Mouse (Mus musculus): ENCODE results near the gene Ascc1. TPM values are rescaled to one million over a fixed set of nuclear protein-coding genes. Genes with fewer than 3 reads are reported as not detected.

Ascc1 gene
- total RNA-seq, 2 experiments from 2014 or later: 18.4 to 19.1 TPM

DNA sequence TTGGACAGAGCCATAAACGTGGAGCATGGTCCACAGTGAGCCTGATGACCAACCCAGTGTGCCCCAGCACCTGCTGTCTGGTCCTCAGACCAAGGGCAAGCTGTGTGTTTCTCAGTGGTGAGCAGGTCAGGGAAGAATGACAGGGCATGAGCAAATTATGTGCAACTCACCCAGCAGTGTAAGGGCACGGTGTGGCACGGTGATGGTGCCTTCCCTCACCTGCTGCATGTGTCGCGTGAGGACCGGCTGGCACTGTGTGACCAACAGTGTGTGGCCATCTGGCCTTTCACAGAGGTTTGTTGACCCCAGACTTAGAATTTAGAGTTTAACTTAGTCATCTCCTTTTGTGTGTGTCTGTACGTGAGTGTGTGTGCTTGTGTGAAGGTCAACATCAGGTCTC is 74.6 kb downstream of the Ascc1 start:
- no peak for DNase-seq (ENCODE audit: low spot score in 2 of 2)

- DNase-seq (ENCODE audit: low spot score in 2 of 2): no peak
Observed at GRCm38 (mm10) chr10:60077736-60078560, 75.3 kb downstream of the Ascc1 start.

DNA sequence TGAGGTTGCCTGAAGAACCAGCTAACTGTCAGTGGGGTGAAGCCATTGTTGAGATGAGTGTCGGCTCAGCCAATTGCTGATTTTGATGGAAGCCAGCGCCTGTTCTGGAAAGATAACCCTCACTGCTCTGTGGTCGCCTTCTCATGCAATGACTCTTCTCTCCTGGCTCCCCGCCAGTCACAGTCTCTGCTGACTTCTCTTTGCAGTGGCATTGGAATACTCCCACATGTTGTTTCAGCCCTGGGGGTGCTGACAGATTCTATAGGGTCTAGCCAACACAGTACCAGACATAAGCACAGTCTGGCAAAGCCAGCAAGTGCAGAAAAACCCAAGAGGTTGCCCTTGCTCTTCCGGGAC is 75.9 kb downstream of the Ascc1 start:
- DNase-seq (ENCODE audit: low spot score in 2 of 2): peak in 1 of 2 experiments; percentile 40

GRCm38 (mm10) chr10:60080171-60080570 is 77.6 kb downstream of the Ascc1 start:
- no peak for DNase-seq (ENCODE audit: low spot score in 2 of 2)

DNA sequence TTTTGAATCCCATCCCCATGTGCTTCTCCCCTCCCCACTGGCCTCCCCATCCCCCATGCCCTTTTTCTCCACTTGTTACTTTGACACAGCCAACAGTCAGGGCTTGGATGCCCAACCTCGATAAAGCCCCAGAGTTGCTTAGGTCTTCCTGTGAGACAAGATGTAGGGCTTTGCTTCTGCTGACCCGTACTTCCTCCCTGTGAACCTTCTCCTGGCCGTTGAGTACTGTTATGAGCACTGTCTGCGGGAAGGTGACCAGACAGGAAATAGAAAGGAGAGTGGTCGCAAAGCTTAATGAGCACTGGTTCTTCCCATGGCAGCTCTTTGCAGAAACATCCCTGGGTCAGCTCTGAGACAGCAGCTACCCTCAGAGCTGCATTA is 78.0 kb downstream of the Ascc1 start:
- no peak for DNase-seq (ENCODE audit: low spot score in 2 of 2)

- DNase-seq (ENCODE audit: low spot score in 2 of 2): no peak
Observed at GRCm38 (mm10) chr10:60080982-60081825, 78.6 kb downstream of the Ascc1 start.

- peak in 1 of 2 experiments; percentile 34 for DNase-seq (ENCODE audit: low spot score in 2 of 2)
Observed at GRCm38 (mm10) chr10:60081905-60082304, 79.3 kb downstream of the Ascc1 start.

DNA sequence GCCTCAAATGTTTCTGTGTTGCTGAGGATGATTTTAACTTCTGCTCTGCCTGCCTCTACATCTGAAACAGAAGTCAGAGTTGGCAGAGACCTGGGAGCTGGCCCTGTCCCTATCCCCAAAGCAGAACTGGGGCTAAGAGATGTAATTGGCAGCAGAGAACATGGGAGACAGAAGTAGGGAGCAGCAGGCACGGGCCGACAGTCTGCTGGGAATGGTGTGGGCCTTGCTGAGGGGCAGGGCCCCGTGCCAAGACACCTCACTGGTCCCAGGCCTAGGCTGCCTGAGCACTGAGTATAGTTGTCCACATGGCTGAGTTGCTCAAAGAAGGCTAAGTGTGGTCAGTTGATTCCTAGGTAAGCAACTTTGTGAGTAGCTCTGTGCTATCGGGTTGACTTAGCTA is 81.5 kb downstream of the Ascc1 start:
- peak; percentile 53 to 76 for DNase-seq (ENCODE audit: low spot score in 2 of 2)

DNA sequence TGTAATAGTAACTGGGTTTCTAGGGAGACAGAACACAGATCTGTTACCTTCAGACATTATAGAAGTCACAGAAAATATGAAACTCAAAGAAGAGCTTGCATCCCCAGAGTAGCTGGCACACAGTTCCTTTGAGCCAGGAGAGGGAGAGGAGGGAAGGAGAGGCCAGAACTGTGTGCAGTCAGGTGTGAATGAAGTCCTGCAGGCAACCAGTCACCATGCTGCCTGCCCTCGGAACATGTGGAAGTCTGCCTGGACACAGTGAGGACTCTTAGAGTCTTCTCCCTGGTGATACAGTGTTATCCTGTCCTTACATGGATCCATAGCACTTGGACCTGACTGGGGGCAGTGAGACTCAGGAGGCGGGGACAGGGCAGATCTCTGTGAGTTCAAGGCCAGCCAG is 89.7 kb downstream of the Ascc1 start:
- DNase-seq (ENCODE audit: low spot score in 2 of 2): no peak

GRCm38 (mm10) chr10:60093751-60094150 is 91.1 kb downstream of the Ascc1 start:
- no peak for DNase-seq (ENCODE audit: low spot score in 2 of 2)

DNA sequence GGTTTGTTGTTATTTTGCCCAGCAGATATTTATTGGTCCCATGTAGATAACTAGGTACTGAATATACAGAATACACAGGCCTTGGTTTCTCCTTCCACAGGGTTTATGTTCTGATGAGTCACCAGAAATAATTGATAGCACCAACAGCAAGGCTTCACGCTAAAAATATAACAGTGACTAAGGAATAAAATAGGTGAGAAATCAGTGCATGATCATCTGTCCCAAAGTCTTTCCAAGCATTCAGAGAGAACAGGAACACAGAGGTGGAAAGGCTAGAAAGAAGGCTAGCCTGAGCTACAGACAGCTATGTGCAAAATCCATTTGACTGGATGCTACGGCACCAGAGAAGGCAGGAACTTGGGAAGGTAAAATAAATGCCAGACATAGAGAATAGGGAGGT is 93.0 kb downstream of the Ascc1 start:
- DNase-seq (ENCODE audit: low spot score in 2 of 2): no peak

GRCm38 (mm10) chr10:60096302-60096701 is 93.7 kb downstream of the Ascc1 start:
- DNase-seq (ENCODE audit: low spot score in 2 of 2): no peak

DNA sequence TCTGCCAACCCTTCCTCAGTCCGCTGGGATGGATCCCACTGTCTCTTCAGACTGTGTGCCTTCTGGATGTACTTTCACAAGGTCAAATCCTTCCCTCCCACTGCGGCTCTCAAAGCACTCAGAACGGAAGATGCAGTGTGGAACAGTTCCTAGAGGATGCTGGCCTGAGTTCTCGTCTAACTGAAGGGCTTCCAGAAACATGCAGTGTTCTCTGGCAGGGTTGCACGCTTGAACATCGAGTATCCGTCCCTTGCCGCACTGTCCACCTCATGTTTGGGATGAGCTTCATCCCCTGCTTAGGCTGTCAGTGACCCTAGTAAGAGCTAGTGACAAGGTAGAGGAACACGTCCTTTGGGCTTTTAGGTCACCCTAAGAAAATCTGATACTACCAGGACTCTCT is 94.5 kb downstream of the Ascc1 start:
- DNase-seq (ENCODE audit: low spot score in 2 of 2): no peak

- no peak for DNase-seq (ENCODE audit: low spot score in 2 of 2)
Observed at GRCm38 (mm10) chr10:60097774-60098173, 95.2 kb downstream of the Ascc1 start.

DNA sequence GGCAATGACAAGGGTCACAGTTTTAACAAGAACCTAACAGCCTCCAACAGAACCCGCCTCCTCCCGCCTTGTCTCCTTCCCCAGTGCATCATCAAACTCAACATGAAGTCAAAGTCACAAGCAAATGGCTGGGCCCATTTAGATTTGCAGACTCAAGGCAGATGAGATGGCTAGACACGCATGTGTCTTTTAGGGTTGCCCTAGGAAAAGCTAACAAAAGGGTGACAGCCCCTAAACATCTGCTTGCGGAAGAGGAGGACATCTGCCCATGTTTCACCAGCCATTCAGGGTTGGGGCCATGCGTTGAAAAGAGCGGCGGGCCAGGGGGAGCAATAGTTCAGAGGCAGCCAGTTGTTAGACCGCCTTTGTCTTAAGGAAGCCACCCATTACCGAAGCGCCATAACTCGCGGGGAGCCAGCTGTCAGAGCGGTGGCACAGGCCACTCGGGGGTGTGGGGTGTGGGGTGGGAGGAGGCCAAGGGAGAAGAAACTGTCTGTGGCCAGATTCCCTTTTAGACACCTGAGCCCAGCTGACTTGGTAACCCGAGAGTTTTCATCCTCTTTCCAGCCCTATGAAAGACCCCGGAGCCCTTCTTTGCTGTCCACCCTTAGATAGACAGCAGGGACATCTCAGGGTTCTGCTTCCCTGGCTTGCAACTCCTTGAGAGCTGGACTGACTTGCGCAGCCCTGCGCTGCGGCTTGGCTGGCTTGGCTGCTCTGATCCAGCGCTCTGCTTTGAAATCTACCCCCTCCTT is 103.0 kb downstream of the Ascc1 start:
- DNase-seq (ENCODE audit: low spot score in 2 of 2): no peak

DNA sequence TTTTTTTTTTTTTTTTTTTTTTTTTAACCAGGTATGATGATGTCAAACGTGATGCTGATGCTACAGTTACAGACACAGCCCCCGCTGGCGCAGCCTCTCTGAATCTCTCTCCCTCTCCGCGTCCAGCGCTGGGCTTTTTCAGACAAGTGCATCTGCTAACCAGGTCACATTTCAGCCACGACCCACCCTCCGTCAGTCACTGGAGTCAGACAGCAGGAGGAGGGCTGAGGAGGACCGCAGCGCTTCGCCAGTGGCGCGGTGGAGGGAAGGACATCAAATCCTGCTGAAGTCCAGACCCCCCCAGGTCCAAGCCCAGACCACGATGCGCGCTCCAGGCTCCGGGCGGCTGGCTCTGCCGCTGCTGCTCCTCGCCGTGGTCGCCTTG is 103.5 kb downstream of the Ascc1 start, which contains the start of gene Spock2:
Gene Spock2, plus strand, starts transcription at position 74 of the 385 bp plus-strand sequence.
- peak in 1 of 2 experiments; percentile 73 for DNase-seq (ENCODE audit: low spot score in 2 of 2)

- peak; percentile 56 to 69 for DNase-seq (ENCODE audit: low spot score in 2 of 2)
Observed at GRCm38 (mm10) chr10:60106531-60107186, 104.1 kb downstream of the Ascc1 start.

GRCm38 (mm10) chr10:60107448-60107847 is 104.8 kb downstream of the Ascc1 start:
- no peak for DNase-seq (ENCODE audit: low spot score in 2 of 2)

DNA sequence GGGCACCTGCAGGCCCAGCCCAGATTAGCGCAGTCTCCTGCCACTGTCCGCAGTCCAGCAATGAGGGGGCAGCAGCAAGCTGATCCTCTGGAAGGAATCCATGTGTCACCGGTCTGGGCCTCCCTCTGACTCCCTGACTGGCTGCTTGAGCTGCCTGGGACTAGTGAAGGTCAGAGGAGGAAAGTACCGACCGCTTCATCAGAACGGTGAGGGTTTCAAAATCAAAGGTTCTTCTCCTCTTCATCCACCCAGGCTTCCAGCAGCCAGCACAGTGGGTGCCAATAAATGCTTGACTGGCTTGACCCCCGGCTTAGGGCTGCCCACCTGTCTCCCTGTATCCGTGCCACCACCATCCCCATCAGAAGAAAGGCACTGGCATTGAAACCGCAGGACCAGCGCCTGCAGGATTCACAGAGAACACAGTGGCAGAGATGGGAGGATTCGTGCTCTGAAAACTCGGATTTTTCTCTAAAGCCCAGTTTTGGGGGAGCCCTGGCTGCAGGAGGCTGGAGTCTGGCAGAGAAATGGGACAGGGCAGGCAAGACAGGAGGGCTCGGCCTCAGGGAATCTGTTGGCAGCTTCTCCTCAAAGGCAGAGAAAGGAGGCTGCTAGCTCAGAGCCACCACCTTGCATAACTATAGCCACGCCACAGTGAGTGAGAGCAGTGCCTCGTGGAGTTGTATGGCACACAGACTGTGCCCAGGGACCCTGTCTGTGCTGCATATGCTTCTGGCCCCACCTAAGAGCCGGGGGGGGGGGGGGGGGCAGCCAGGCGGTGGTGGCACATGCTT is 105.9 kb downstream of the Ascc1 start:
- DNase-seq (ENCODE audit: low spot score in 2 of 2): peak in 1 of 2 experiments; percentile 45

DNA sequence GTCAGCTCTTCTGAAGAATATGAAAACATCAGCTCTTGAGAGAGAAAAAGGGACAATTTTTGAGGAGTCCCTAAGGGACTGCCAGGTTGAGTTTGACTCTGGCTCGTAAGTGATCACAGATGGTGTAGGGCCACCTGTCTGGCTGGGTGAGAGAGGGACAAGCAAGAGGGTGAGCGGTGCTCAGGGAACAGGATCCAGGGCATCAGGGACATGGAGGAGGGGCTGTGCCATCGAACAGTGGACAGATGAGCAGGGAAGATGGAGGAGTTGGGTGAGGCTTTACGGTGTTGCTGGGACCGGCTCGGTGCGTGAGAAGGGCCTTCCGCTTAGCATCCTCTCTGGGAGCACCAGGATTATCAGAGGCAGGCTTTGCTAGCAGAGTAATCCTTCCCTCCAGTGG is 106.7 kb downstream of the Ascc1 start:
- no peak for DNase-seq (ENCODE audit: low spot score in 2 of 2)

All from layer of hippocampus, postnatal 14 days (tissue).